Mouse (Mus musculus): ENCODE measurements around the gene Palm. TPM values are rescaled to one million over a fixed set of nuclear protein-coding genes. Genes with fewer than 3 reads are reported as not detected.

Gene Palm
- total RNA-seq, 2 experiments from 2014 or later: 91.8 to 119 TPM

- DNase-seq (ENCODE audit: low spot score in 2 of 2): peak in 1 of 2 experiments; percentile 60
These were observed 25.0 kb upstream of the Palm start for GRCm38 (mm10) chr10:79768400-79768799.

GRCm38 (mm10) chr10:79769329-79769728 lies 24.0 kb upstream of the Palm start:
- no peak for DNase-seq (ENCODE audit: low spot score in 2 of 2)

GRCm38 (mm10) chr10:79772320-79772719 lies 21.1 kb upstream of the Palm start:
- DNase-seq (ENCODE audit: low spot score in 2 of 2): no peak

- no peak for DNase-seq (ENCODE audit: low spot score in 2 of 2)
These were observed 20.2 kb upstream of the Palm start for GRCm38 (mm10) chr10:79773208-79773607.

- DNase-seq (ENCODE audit: low spot score in 2 of 2): no peak
These were observed 18.7 kb upstream of the Palm start for GRCm38 (mm10) chr10:79774486-79775279.

- DNase-seq (ENCODE audit: low spot score in 2 of 2): no peak
These were observed 16.3 kb upstream of the Palm start, which contains the start of gene Fstl3 for GRCm38 (mm10) chr10:79777103-79777531. TSS of gene Fstl3 (plus strand) at chr10:79777272.

GRCm38 (mm10) chr10:79778006-79778405 lies 15.4 kb upstream of the Palm start:
- no peak for DNase-seq (ENCODE audit: low spot score in 2 of 2)

GRCm38 (mm10) chr10:79779193-79779592 lies 14.2 kb upstream of the Palm start:
- no peak for DNase-seq (ENCODE audit: low spot score in 2 of 2)

- peak; percentile 88 to 91 for DNase-seq (ENCODE audit: low spot score in 2 of 2)
These were observed 13.3 kb upstream of the Palm start for GRCm38 (mm10) chr10:79779784-79780663.

GRCm38 (mm10) chr10:79780664-79781015 lies 12.7 kb upstream of the Palm start:
- peak in 1 of 2 experiments; percentile 27 for DNase-seq (ENCODE audit: low spot score in 2 of 2)

GRCm38 (mm10) chr10:79781139-79781538 lies 12.2 kb upstream of the Palm start:
- DNase-seq (ENCODE audit: low spot score in 2 of 2): no peak

GRCm38 (mm10) chr10:79781956-79782355 lies 11.4 kb upstream of the Palm start:
- no peak for DNase-seq (ENCODE audit: low spot score in 2 of 2)

- DNase-seq (ENCODE audit: low spot score in 2 of 2): no peak
These were observed 10.3 kb upstream of the Palm start for GRCm38 (mm10) chr10:79783050-79783449.

- DNase-seq (ENCODE audit: low spot score in 2 of 2): no peak
These were observed 9.2 kb upstream of the Palm start for GRCm38 (mm10) chr10:79783920-79784800.

- peak in 1 of 2 experiments; percentile 67 for DNase-seq (ENCODE audit: low spot score in 2 of 2)
These were observed 4.8 kb upstream of the Palm start for GRCm38 (mm10) chr10:79788386-79789158.

- DNase-seq (ENCODE audit: low spot score in 2 of 2): no peak
These were observed 3.8 kb upstream of the Palm start for GRCm38 (mm10) chr10:79789581-79789980.

GRCm38 (mm10) chr10:79790861-79791260 lies 2.5 kb upstream of the Palm start, which contains the start of gene Prss57:
TSS of gene Prss57 (minus strand) at chr10:79790961.
- no peak for DNase-seq (ENCODE audit: low spot score in 2 of 2)

GRCm38 (mm10) chr10:79792339-79793040 lies 882 bp upstream of the Palm start:
- no peak for DNase-seq (ENCODE audit: low spot score in 2 of 2)

GRCm38 (mm10) chr10:79793738-79794490 lies 542 bp downstream of the Palm start:
- no peak for DNase-seq (ENCODE audit: low spot score in 2 of 2)
